Mouse (Mus musculus) kidney, adult 10 weeks (tissue): ENCODE data around the gene Mesd. TPM values are rescaled to one million over a fixed set of nuclear protein-coding genes. Genes with fewer than 3 reads are reported as not detected.

Experiments used
- polyA plus RNA-seq: library from polyadenylated mRNA; stranded (reverse); fragments of 350-450 nt; fragmentation: Illumina TruSeq; extraction: RNeasy Lipid Tissue Mini Kit (QIAGEN cat#74804); gene quantifications from one replicate; pipeline ENCODE4 v1.2.3, GENCODE M21; 2014; ENCODE audit warnings: low read depth, low replicate concordance

Gene Mesd
- polyA plus RNA-seq = 21.6 TPM

GRCm38 (mm10) chr7:83884021-83884658, at the start of gene Mesd, which contains the start of gene Tlnrd1:
TSS of gene Mesd (plus strand) at chr7:83884466.
TSS of gene Tlnrd1 (minus strand) at chr7:83884305.

Other genes with a start within 250 kb of the Mesd start
- 0.89 TPM for gene Il16, start 138.7 kb upstream of the Mesd start, polyA plus RNA-seq
- not detected for gene Cfap161, start 89.6 kb upstream of the Mesd start, polyA plus RNA-seq
- gene Tlnrd1, start 161 bp upstream of the Mesd start, polyA plus RNA-seq = 3.1 TPM
- 0.08 TPM for gene Cemip, start 202.0 kb downstream of the Mesd start, polyA plus RNA-seq